Mouse (Mus musculus): ENCODE results near the gene Gm28042. TPM values are rescaled to one million over a fixed set of nuclear protein-coding genes. Genes with fewer than 3 reads are reported as not detected.

Gene Gm28042
- total and polyA plus RNA-seq, 3 experiments = 0.77 to 1.9 (median 1.8) TPM

DNA sequence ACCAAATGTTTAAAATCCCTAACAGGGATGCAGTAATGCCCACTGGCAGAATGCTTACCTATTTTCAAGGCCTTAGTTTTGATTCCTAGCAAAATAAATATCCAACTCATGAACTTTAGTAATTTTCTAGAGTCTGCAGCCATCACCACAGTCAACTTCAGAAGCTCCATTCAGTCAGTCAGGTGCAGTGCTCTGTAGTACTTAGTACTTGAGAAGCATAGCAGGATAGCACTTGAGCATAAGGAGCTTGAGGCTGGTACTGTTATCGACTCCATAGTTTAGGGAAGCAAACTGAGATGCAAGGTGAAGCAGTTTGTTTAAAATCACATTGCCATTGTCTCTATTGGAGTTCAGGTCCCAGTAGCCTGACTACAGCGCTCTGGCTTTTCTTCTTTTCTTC lies 27.6 kb upstream of the Gm28042 start:
- Histone ChIP-seq H3K27ac (ENCODE audit: insufficient read depth, low read depth) (no peak overlapping the region), H3K9ac (ENCODE audit: insufficient read depth, low read depth) (no peak overlapping the region), H3K4me1 (ENCODE audit: control insufficient read depth in 1 of 2, insufficient read depth in 2 of 2) (peaks cover 17 to 35% of the 10 kb centered on the region in 2 experiments), H3K9me3 (replicated peaks; ENCODE audit: low read length) (no peaks in the 10 kb centered on the region), H3K4me3 (replicated peaks in 1 of 3; ENCODE audit: low read depth in 2 of 3, low read length in 2 of 3, poor library complexity in 1 of 3) (no peak overlapping the region), H3K27me3 (replicated peaks) (no peaks in the 10 kb centered on the region), H3K4me2 (ENCODE audit: insufficient read depth, low read depth, poor library complexity, severe bottlenecking) (no peak overlapping the region), H3K79me2 (replicated peaks; ENCODE audit: control insufficient read depth, extremely low read depth, insufficient read depth, poor library complexity, severe bottlenecking) (no peaks in the 10 kb centered on the region), H3K36me3 (replicated peaks in 1 of 2; ENCODE audit: control insufficient read depth in 1 of 2, insufficient read depth in 1 of 2, low read length in 1 of 2) (peaks cover 0 to 30% of the 10 kb centered on the region in 2 experiments)
- no peak for DNase-seq (ENCODE audit: extremely low read depth)
- TF ChIP-seq MYC (IDR thresholded peaks at IDR 0.05; ENCODE audit: low read depth, low read length) (no peak), CHD2 (IDR thresholded peaks at IDR 0.05; ENCODE audit: low read length) (no peak), SIN3A (IDR thresholded peaks at IDR 0.05; ENCODE audit: low read length) (no peak), IRF4 (IDR thresholded peaks at IDR 0.05; ENCODE audit: low read depth, low read length) (no peak), MXI1 (IDR thresholded peaks at IDR 0.05; ENCODE audit: low read depth, low read length) (no peak), ETS1 (conservative IDR thresholded peaks at IDR 0.05; ENCODE audit: low read depth, low read length) (no peak), EP300 (IDR thresholded peaks at IDR 0.05; ENCODE audit: low read length) (no peak), NRF1 (IDR thresholded peaks at IDR 0.05; ENCODE audit: low read depth, low read length) (no peak), MAX (IDR thresholded peaks at IDR 0.05; ENCODE audit: low read length) (no peak), TCF12 (IDR thresholded peaks at IDR 0.05; ENCODE audit: low read depth, low read length) (no peak), ZC3H11A (IDR thresholded peaks at IDR 0.05; ENCODE audit: low read depth, low read length) (no peak), MAZ (IDR thresholded peaks at IDR 0.05; ENCODE audit: low read depth, low read length) (no peak), ZMIZ1 (IDR thresholded peaks at IDR 0.05; ENCODE audit: low read depth, low read length) (no peak), POLR2AphosphoS2 (IDR thresholded peaks at IDR 0.05; ENCODE audit: low read depth, low read length) (no peak), SMC3 (IDR thresholded peaks at IDR 0.05; ENCODE audit: low read depth, low read length) (no peak), USF1 (IDR thresholded peaks at IDR 0.05; ENCODE audit: low read depth, low read length) (no peak), TBP (conservative IDR thresholded peaks at IDR 0.05; ENCODE audit: low read depth, low read length) (no peak), GABPA (IDR thresholded peaks at IDR 0.05; ENCODE audit: insufficient replicate concordance, low read depth, low read length) (no peak), ZNF384 (IDR thresholded peaks at IDR 0.05; ENCODE audit: low read depth, low read length) (no peak), ELF1 (IDR thresholded peaks at IDR 0.05; ENCODE audit: low read depth, low read length) (no peak)
- in situ Hi-C loops (cut with MboI; ENCODE audit: low pct_ligation_motif_present, low pct_unique_long_range_greater_than_20kb, low sequenced_read_pairs) (no loop called here), dilution Hi-C loops (cut with MboI; ENCODE audit: extremely low pct_ligation_motif_present, extremely low pct_unique_long_range_greater_than_20kb, low sequenced_read_pairs) (no loop called here)

DNA sequence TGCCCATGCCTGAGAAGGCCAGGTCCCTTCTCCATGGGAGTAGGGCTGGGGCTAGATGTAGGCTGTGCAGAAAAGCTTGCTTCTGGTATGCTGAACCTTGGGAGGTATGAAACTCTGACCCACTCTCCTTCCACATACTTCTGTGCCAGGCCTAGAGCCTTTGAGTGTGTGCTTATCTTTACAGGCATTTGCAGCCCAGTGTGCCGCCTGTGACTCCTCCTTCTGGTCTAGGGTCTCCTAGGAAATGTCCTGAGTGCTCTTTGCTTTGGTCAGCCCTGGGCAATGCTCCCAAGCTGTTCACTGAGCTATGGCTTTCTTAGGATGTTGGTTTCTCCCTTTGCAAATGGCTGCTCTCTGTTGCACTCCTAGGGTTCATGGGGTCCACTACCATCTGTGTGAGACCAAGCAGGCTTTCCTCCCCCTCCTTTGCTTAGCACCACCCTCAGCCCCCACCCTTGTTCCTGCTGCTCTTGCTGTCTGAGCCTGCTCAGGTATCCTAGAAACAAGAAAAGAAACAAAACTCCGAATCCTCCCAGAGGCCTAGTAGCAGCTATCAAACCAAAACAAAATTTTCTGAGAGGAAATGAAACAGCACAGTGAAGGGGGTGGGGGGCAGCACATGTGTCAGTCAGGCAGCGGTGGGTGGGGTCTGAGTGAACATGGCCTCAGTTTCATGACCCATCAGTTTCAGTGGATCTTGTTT lies 26.3 kb upstream of the Gm28042 start:
- no peak overlapping the region for H3K9ac ChIP-seq (ENCODE audit: insufficient read depth, low read depth)
- no peak overlapping the region for H3K4me2 ChIP-seq (ENCODE audit: insufficient read depth, low read depth, poor library complexity, severe bottlenecking)
- peak; percentile 23 for DNase-seq (ENCODE audit: extremely low read depth)
- dilution Hi-C loops (cut with MboI; ENCODE audit: extremely low pct_ligation_motif_present, extremely low pct_unique_long_range_greater_than_20kb, low sequenced_read_pairs) (no loop called here), in situ Hi-C loops (cut with MboI; ENCODE audit: low pct_ligation_motif_present, low pct_unique_long_range_greater_than_20kb, low sequenced_read_pairs) (no loop called here)
- H3K4me3 ChIP-seq (replicated peaks in 1 of 3; ENCODE audit: low read depth in 2 of 3, low read length in 2 of 3, poor library complexity in 1 of 3) = no peak overlapping the region
- H3K4me1 ChIP-seq (ENCODE audit: control insufficient read depth in 1 of 2, insufficient read depth in 2 of 2) = peaks cover 10 to 22% of the 10 kb centered on the region in 2 experiments; a peak in 3 of 4 replicates
- H3K9me3 ChIP-seq (replicated peaks; ENCODE audit: low read length) = no peaks in the 10 kb centered on the region
- TF ChIP-seq ZC3H11A (IDR thresholded peaks at IDR 0.05; ENCODE audit: low read depth, low read length) = no peak
- TF ChIP-seq JUND (conservative IDR thresholded peaks at IDR 0.05; ENCODE audit: low read depth, low read length) = no peak
- TF ChIP-seq MAZ (IDR thresholded peaks at IDR 0.05; ENCODE audit: low read depth, low read length) = no peak
- TF ChIP-seq CTCF (conservative IDR thresholded peaks at IDR 0.05 in 1 of 2, IDR thresholded peaks at IDR 0.05 in 1 of 2; ENCODE audit: low read depth in 2 of 2, low read length in 2 of 2) = no peak
- no peak for TF ChIP-seq KAT2A (IDR thresholded peaks at IDR 0.05; ENCODE audit: insufficient replicate concordance, low read length)
- no peak for TF ChIP-seq NELFE (IDR thresholded peaks at IDR 0.05; ENCODE audit: low read depth, low read length)
- no peak for TF ChIP-seq ZMIZ1 (IDR thresholded peaks at IDR 0.05; ENCODE audit: low read depth, low read length)
- H3K27me3 ChIP-seq (replicated peaks) = no peaks in the 10 kb centered on the region
- no peak overlapping the region for H3K27ac ChIP-seq (ENCODE audit: insufficient read depth, low read depth)
- H3K36me3 ChIP-seq (replicated peaks in 1 of 2; ENCODE audit: control insufficient read depth in 1 of 2, insufficient read depth in 1 of 2, low read length in 1 of 2) = peaks cover 0 to 31% of the 10 kb centered on the region in 2 experiments
- H3K79me2 ChIP-seq (replicated peaks; ENCODE audit: control insufficient read depth, extremely low read depth, insufficient read depth, poor library complexity, severe bottlenecking) = no peaks in the 10 kb centered on the region
